Mouse (Mus musculus) gastrocnemius, postnatal 14 days (tissue): ENCODE measurements at regions not wholly inside any gene's neighbourhood (a gene's known extent, or its start where the extent isn't known, plus 50 kb on each side); places are given as distances from the start of the nearest gene placed in this dataset.

ENCODE experiments used
- DNase-seq: peaks from one replicate; pipeline ENCODE4 v3.0.0; 2021; ENCODE audit warnings: mixed read lengths
- intact Hi-C: fragments of 180-260 bp; cut with DNase I; formaldehyde crosslinking; loops from one replicate; pipeline ENCODE4 v1.15.1; 2025; ENCODE audit warnings: low total_unique reads

DNA sequence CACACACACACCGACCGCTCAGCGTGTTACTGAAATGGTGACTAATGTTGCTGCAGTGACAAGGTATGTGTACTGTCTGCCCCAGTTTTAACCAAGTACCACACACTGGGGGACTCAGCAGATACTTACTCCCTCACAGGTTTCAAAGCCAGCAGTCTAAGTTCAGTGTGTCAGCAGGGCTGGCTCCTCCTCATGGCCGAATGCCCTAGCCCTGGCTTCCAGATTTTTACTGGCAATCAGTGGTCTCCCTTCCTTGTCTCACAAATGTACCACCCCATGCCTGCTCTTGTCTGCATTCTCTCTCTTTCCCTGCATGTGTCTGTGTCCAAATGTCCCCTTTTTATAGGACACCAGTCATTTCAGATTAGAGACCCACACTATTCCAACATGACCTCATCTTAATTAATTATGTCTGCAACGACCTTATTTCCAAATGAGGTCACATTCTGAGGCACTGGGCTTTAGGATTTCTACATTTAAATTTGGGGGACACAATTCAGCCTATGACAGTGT is 114.7 kb downstream of the Uri1 start:
- intact Hi-C loops: no loop called here
- DNase-seq: no peak

GRCm38 (mm10) chr7:37893885-37894284 is 120.4 kb upstream of the Zfp536 start:
- no peak for DNase-seq
- intact Hi-C loops: no loop called here

GRCm38 (mm10) chr7:37874382-37874781 is 100.9 kb upstream of the Zfp536 start:
- intact Hi-C loops: no loop called here
- DNase-seq: no peak

DNA sequence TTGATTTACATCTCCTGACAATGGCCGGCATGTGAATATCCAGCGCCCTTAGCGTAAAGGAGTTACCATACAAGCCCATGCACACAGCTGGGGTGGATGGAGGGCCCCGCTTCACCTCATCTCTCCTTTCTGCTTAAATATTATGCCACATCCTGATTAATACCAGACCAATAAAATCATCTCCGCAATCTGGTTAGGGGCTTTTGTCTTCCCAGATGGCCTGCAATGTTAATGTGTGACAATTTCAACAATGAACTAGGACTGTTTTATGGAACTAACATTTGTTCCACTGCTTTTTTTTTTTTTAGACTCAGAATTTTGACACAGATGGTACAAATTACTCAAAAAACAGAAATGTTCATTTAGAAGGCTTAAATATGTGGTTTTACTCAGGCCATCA is 97.5 kb upstream of the Zfp536 start:
- DNase-seq: no peak
- intact Hi-C loops: no loop called here

- intact Hi-C loops: no loop called here
- no peak for DNase-seq
Measured at GRCm38 (mm10) chr7:37866468-37866867, 93.0 kb upstream of the Zfp536 start.

GRCm38 (mm10) chr7:37851471-37851870 is 78.0 kb upstream of the Zfp536 start:
- no peak for DNase-seq
- intact Hi-C loops: no loop called here

GRCm38 (mm10) chr7:37845201-37845600 is 71.8 kb upstream of the Zfp536 start:
- DNase-seq: no peak
- intact Hi-C loops: no loop called here

- DNase-seq: no peak
- intact Hi-C loops: no loop called here
Measured at GRCm38 (mm10) chr7:37842000-37842513, 68.6 kb upstream of the Zfp536 start.

DNA sequence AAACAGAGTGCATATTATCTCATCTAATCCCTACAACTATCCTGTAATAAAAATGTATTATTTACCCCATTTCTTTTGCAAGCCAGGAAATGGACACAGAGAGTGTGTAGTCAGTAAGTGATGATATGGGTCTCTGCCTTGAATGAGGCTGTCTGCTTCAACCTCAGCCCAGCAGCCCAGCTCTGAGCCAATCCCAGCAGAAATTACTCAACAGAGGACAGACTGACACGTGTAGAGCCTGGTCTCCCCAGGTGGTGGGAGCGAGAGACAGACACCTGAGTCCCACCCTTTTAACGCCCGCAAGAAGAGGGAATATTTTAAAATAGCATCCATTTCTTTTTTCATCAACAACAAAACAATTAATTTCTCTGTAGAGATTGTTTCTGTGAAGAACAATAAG is 68.1 kb upstream of the Zfp536 start:
- intact Hi-C loops: no loop called here
- no peak for DNase-seq

- DNase-seq: no peak
- intact Hi-C loops: no loop called here
Measured at GRCm38 (mm10) chr7:37837883-37838282, 64.4 kb upstream of the Zfp536 start.

- intact Hi-C loops: no loop called here
Measured at GRCm38 (mm10) chr7:37837372-37837771, 63.9 kb upstream of the Zfp536 start.

GRCm38 (mm10) chr7:37833420-37833819 is 60.0 kb upstream of the Zfp536 start:
- DNase-seq: no peak
- intact Hi-C loops: no loop called here

More at GRCm38 (mm10) chr7:37837372-37837771, 63.9 kb upstream of the Zfp536 start:
- no peak for DNase-seq

- intact Hi-C loops: no loop called here
- DNase-seq: no peak
Measured at GRCm38 (mm10) chr7:37832322-37832721, 58.9 kb upstream of the Zfp536 start.

- DNase-seq: peak; percentile 31
- intact Hi-C loops: no loop called here
Measured at GRCm38 (mm10) chr7:37825766-37826165, 52.3 kb upstream of the Zfp536 start.
